Mouse (Mus musculus) neural tube, embryonic 11.5 days (tissue): ENCODE results near the gene Ctrb1. TPM values are rescaled to one million over a fixed set of nuclear protein-coding genes. Genes with fewer than 3 reads are reported as not detected.
A peak's percentile ranks its signal among the peaks of the same experiment; 100 is the strongest.

Source experiments
- ATAC-seq: fragments of 200-750 bp; cut with Nextera tagmentation; 2 replicates; pipeline ENCODE4 v1.8.0; 2017; ENCODE audit warnings: moderate number of reproducible peaks, mild to moderate bottlenecking, moderate TSS enrichment, moderate library complexity; ENCODE audit not compliant: insufficient read depth, low FRiP score, low TSS enrichment
- DNase-seq: peaks from one replicate; pipeline ENCODE4 v3.0.0-alpha.2; 2015; ENCODE audit warnings: low spot score
- H3K27ac ChIP-seq: fragments of 300-500 bp; sonication (generic); 2 replicates; pipeline ENCODE4 v1.5.1; 2014; ENCODE audit warnings: low read depth, mild to moderate bottlenecking, low read length
- H3K27me3 ChIP-seq: fragments of 300-500 bp; sonication (generic); 2 replicates; pipeline ENCODE4 v1.6.1; 2014; ENCODE audit warnings: mild to moderate bottlenecking, low read length, mixed read lengths; ENCODE audit not compliant: control insufficient read depth, insufficient read depth
- H3K36me3 ChIP-seq: fragments of 300-500 bp; sonication (generic); 2 replicates; pipeline ENCODE4 v1.6.1; 2014; ENCODE audit warnings: mild to moderate bottlenecking, low read length, moderate library complexity, mixed read lengths; ENCODE audit not compliant: control insufficient read depth, insufficient read depth
- H3K4me1 ChIP-seq: fragments of 300-500 bp; sonication (generic); 2 replicates; pipeline ENCODE4 v1.6.1; 2014; ENCODE audit warnings: low read length, mixed read lengths; ENCODE audit not compliant: control insufficient read depth, insufficient read depth
- H3K4me2 ChIP-seq: fragments of 300-500 bp; sonication (generic); 2 replicates; pipeline ENCODE4 v1.6.1; 2014; ENCODE audit warnings: low read depth, mild to moderate bottlenecking, moderate library complexity
- H3K4me3 ChIP-seq: fragments of 300-500 bp; sonication (generic); 2 replicates; pipeline ENCODE4 v1.5.1; 2014; ENCODE audit warnings: low read depth, low read length
- H3K9ac ChIP-seq: fragments of 300-500 bp; sonication (generic); 2 replicates; pipeline ENCODE4 v1.6.1; 2014; ENCODE audit warnings: mild to moderate bottlenecking, low read length
- H3K9me3 ChIP-seq: fragments of 300-500 bp; sonication (generic); 2 replicates; pipeline ENCODE4 v1.6.1; 2016; ENCODE audit warnings: low read length; ENCODE audit not compliant: control insufficient read depth
- WGBS: fragments of 180-500 bp; shearing (Covaris S2); extraction: QIAGEN DNeasy Blood & Tissue Kit; methylation state at CpG from one replicate; pipeline ENCODE4 v1.1.7; 2014; 5-methylcytosine and 5-hydroxymethylcytosine counted together
- polyA plus RNA-seq: library from polyadenylated mRNA; unstranded; fragments of >200 nt; fragmentation: Nextera tagmentation; extraction: Ambion mirVana; gene quantifications from 2 replicates; pipeline ENCODE4 v1.2.1, GENCODE M21; 2014

Gene Ctrb1
- polyA plus RNA-seq, 1 experiment from 2014 or later: not detected

DNA sequence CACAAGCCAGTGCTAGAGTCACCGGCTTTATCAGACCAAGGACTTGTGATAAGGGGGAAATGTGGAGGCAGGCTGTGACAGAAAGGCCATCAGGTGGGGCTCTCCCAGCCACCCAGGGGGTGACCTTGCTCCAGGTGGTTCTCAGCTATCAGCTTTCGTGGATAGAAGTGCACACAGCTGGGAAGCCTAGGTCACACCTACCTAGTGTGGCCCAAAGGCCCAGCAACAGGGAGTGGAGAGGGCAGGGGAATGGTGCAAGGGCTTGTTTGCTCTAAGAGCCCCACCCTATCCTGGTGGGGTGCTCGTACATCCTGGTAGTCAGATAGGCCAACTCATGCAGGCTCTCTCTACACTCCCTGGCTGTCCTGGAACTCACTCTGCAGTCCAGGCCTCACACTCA, 14.4 kb upstream of the Ctrb1 start:
- H3K4me3 ChIP-seq: no peak overlapping the region
- ATAC-seq (no peak), DNase-seq (no peak)
- no peaks in the 10 kb centered on the region for H3K4me1 ChIP-seq
- 76% methylated on average over 3 of the region's 3 CpGs for WGBS
- H3K27ac ChIP-seq: no peak overlapping the region
- no peaks in the 10 kb centered on the region for H3K9me3 ChIP-seq
- no peak overlapping the region for H3K4me2 ChIP-seq
- no peaks in the 10 kb centered on the region for H3K27me3 ChIP-seq
- no peak overlapping the region for H3K9ac ChIP-seq
- H3K36me3 ChIP-seq: peaks cover 5% of the 10 kb centered on the region

DNA sequence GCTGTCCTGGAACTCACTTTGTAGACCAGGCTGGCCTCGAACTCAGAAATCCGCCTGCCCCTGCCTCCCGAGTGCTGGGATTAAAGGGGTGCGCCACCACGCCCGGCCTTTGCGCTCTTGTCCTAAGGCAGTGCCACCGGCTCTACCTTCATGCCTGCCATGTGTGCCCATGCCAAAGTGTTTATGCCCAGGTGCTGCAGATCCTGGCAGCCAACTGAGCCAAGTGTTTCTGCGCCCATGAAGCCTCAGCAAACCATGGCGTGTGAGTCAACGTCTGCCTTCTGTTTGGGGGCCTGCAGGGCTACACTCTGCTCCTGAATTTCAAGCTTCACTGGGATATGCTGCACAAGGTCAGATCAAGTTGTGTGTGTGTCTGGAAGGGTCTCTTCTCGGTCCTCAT, 13.8 kb upstream of the Ctrb1 start:
- Histone ChIP-seq H3K27ac (no peak overlapping the region), H3K36me3 (0 out of 2 replicates have a peak, but pooled peaks cover 2% of the 10 kb centered on the region), H3K9ac (no peak overlapping the region), H3K4me1 (no peaks in the 10 kb centered on the region), H3K9me3 (no peaks in the 10 kb centered on the region), H3K4me3 (no peak overlapping the region), H3K4me2 (no peak overlapping the region), H3K27me3 (no peaks in the 10 kb centered on the region)
- ATAC-seq (no peak), DNase-seq (no peak)
- 91% methylated on average over 12 of the region's 12 CpGs for WGBS

DNA sequence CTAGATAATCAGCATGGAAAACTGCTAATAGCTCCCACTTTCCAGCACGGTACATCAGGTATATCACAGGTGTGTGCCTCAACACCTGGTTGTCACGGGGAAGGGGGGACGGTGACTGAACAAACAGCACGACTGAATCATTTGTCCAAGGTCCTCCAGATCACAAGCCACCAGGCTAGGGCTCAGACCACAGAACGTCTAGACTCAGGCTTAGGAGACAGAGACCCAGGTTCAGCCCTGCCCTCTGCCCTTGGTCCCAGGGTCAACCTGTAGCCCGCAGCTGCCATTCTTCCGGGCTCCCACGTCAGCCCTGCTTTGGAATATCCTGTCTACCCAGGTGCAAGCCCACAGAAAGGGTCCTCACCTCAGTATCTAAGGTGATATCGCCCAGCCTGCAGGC, 10.6 kb upstream of the Ctrb1 start:
- ATAC-seq (no peak), DNase-seq (no peak)
- H3K9ac ChIP-seq: no peak overlapping the region
- H3K4me3 ChIP-seq: no peak overlapping the region
- H3K4me2 ChIP-seq: no peak overlapping the region
- H3K36me3 ChIP-seq: no peaks in the 10 kb centered on the region
- no peaks in the 10 kb centered on the region for H3K9me3 ChIP-seq
- no peaks in the 10 kb centered on the region for H3K27me3 ChIP-seq
- WGBS: 87% methylated on average over 9 of the region's 9 CpGs
- no peaks in the 10 kb centered on the region for H3K4me1 ChIP-seq
- H3K27ac ChIP-seq: no peak overlapping the region

DNA sequence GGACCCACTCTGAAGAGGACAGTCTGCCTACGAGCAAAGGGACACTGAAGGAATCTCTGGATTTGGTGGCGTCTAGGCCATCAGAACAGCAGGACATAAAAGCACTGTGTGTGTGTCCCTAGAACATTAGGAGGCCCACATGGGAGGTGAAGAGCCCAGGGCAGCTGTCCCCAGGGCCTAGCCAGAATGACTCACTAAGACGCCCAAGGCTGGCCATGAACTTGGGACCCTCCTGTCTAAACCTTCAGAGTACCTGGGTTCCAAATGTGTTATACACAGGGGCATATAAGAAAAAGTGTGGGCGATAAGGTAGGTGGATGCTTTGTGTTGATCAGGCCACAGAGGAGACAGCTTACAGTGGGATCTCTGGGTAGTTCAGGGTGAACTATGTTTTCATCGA, 9.9 kb upstream of the Ctrb1 start:
- H3K4me2 ChIP-seq: no peak overlapping the region
- no peak for ATAC-seq
- H3K4me1 ChIP-seq: no peaks in the 10 kb centered on the region
- WGBS: 86% methylated on average over 5 of the region's 5 CpGs
- H3K27me3 ChIP-seq: no peaks in the 10 kb centered on the region
- H3K9me3 ChIP-seq: no peaks in the 10 kb centered on the region
- no peaks in the 10 kb centered on the region for H3K36me3 ChIP-seq
- H3K27ac ChIP-seq: no peak overlapping the region
- no peak for DNase-seq
- no peak overlapping the region for H3K4me3 ChIP-seq
- H3K9ac ChIP-seq: no peak overlapping the region

DNA sequence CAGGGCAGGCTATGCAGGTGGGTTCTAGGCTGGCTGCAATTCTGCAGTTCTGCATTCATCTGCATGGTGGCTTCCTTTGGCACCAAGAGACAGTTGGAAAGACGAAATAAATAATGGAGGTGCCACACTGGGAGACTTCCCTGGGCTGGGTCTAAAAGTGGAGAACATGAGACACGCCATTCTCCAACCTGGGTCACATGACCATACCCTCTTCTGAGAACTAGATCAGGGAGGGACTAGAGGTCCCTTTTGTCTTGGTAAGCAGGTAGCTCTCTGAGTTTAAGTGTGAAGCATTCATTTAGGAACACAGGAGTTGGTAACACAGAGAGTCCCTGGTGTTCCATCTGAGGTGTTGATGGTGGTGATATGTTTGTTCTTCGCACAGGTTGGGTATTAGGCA, 9.4 kb upstream of the Ctrb1 start:
- Histone ChIP-seq H3K4me1 (no peaks in the 10 kb centered on the region), H3K9me3 (no peaks in the 10 kb centered on the region), H3K4me3 (no peak overlapping the region), H3K4me2 (no peak overlapping the region), H3K36me3 (no peaks in the 10 kb centered on the region), H3K27me3 (no peaks in the 10 kb centered on the region), H3K9ac (no peak overlapping the region), H3K27ac (no peak overlapping the region)
- DNase-seq (no peak), ATAC-seq (no peak)
- 83% methylated on average over 3 of the region's 3 CpGs for WGBS

DNA sequence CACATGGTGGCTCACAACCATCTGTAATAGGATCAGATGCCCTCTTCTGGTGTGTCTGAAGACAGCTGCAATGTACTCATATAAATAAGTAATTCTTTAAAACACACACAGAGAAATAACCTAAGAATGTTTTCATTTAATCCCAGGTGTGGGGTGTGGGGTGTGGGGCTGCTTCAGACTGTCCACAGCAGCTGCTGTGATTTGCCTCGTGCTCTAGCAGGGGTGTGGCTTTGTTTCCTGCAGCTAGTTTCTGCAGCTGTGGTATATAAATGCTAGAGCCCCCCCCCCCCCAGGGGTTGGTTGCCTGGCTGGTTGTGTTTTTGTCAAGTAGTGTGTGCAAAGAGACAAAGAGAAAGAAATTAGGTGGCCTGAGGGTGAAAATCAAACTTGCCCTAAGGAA, 8.2 kb upstream of the Ctrb1 start:
- Histone ChIP-seq H3K9ac (no peak overlapping the region), H3K27me3 (no peaks in the 10 kb centered on the region), H3K9me3 (no peaks in the 10 kb centered on the region), H3K4me3 (no peak overlapping the region), H3K4me2 (no peak overlapping the region), H3K36me3 (no peaks in the 10 kb centered on the region), H3K27ac (no peak overlapping the region), H3K4me1 (no peaks in the 10 kb centered on the region)
- DNase-seq: no peak
- no peak for ATAC-seq
- 39% methylated on average over 1 of the region's 1 CpGs for WGBS

DNA sequence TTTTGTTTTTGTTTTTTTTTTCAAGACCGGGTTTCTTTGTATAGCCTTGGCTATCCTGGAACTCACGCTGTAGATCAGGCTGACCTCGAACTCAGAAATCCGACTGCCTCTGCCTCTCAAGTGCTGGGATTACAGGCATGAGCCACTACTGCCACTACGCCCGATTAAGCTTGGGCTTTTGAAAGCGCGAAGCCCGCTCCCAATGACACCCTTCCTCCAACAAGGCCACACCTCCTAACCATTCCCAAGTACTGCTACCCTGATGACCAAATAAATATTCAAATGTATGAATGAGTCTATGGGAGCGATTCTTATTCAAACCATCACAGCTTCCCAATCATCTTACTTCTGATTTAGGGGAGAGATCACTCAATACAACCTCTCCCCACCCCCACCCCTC, 6.8 kb upstream of the Ctrb1 start:
- WGBS: 82% methylated on average over 10 of the region's 10 CpGs
- Histone ChIP-seq H3K27ac (no peak overlapping the region), H3K4me3 (no peak overlapping the region), H3K36me3 (no peaks in the 10 kb centered on the region), H3K27me3 (no peaks in the 10 kb centered on the region), H3K9me3 (no peaks in the 10 kb centered on the region), H3K4me1 (no peaks in the 10 kb centered on the region; the same call in 1 of the 2 replicates), H3K4me2 (no peak overlapping the region), H3K9ac (no peak overlapping the region)
- ATAC-seq: no peak
- no peak for DNase-seq

DNA sequence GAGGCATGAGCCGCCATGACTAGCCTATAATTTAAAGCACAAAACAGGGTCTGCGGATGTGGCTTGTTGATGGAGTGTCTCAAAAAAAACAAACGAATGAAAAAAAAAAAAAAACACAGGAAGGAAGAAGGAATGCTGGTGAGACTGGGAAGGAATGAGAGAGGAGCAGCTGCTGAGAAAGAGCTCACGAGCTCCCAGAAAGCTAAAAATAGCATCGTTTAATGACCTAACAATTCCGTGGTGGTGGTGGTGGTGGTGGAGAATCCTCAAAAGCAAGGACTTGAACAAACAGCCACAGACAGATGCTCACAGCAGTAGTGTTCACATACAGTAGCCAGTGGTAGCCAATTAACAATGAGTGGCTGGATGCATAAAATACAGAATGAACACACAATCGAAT, 4.6 kb upstream of the Ctrb1 start:
- DNase-seq: no peak
- Histone ChIP-seq H3K4me2 (no peak overlapping the region), H3K9me3 (no peaks in the 10 kb centered on the region), H3K27me3 (no peaks in the 10 kb centered on the region), H3K9ac (no peak overlapping the region), H3K27ac (no peak overlapping the region), H3K4me3 (no peak overlapping the region), H3K36me3 (no peaks in the 10 kb centered on the region), H3K4me1 (no peaks in the 10 kb centered on the region; the same call in 1 of the 2 replicates)
- 67% methylated on average over 7 of the region's 7 CpGs for WGBS
- ATAC-seq: no peak

DNA sequence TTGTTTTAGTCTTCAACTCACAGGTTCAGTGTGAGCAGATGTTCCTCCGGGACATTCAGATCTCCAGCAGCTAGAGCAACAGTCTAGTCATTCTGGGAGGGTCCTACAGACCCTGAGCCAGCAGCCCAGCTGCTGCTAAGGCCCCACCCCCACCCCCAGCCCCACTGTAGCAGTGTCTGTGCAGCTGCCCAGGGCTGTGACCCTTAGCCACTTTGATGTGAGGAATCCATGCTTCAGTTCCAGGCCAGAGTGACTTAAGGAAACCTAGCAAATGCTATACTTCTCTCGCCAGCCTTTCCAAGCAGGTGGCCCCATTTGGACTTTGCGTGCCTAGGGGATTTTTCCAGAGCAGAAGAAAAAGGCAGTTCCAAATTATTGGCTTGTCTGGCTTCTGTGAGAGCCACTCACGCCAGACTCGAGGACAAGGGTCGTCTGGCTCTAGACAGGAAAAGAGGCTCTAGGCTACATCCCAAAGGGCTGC, 2.5 kb upstream of the Ctrb1 start:
- DNase-seq (peak; percentile 24), ATAC-seq (no peak)
- H3K27ac ChIP-seq: no peak overlapping the region
- WGBS: 52% methylated on average over 6 of the region's 6 CpGs
- no peak overlapping the region for H3K4me2 ChIP-seq
- H3K9me3 ChIP-seq: no peaks in the 10 kb centered on the region
- no peaks in the 10 kb centered on the region; the same call in 1 of the 2 replicates for H3K4me1 ChIP-seq
- no peak overlapping the region for H3K4me3 ChIP-seq
- no peaks in the 10 kb centered on the region for H3K27me3 ChIP-seq
- no peaks in the 10 kb centered on the region for H3K36me3 ChIP-seq
- H3K9ac ChIP-seq: no peak overlapping the region
